Mouse (Mus musculus): ENCODE measurements around the gene Gm853.
"Not testable (repeated sequence)": the region's sequence is repeated elsewhere in the genome, so short reads cannot be mapped to it uniquely, and the experiment has no call there.

The Gm853 gene

DNA sequence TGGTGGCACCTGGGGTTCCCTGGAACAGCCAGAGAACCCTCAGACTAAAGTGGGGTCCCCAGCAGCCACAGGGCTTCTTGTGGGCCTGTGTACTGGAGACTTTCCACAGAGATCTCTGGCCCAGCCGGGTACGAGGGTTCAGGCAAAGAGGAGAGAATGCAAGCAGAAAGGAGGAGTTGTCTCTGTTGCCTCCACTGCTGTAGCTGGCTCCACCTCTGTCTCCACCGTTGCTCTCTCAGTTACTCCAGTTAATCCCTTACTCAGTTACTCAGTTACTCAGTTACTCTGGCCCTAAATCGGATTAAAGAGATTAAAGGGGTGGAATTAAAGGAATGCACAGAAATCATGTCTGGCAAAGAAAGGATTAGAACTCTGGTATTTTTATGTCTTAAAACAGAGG lies at the start of gene Gm853:
TSS of gene Gm853 (minus strand) at position 223 of the 400 bp plus-strand sequence.
- no peak for DNase-seq

DNA sequence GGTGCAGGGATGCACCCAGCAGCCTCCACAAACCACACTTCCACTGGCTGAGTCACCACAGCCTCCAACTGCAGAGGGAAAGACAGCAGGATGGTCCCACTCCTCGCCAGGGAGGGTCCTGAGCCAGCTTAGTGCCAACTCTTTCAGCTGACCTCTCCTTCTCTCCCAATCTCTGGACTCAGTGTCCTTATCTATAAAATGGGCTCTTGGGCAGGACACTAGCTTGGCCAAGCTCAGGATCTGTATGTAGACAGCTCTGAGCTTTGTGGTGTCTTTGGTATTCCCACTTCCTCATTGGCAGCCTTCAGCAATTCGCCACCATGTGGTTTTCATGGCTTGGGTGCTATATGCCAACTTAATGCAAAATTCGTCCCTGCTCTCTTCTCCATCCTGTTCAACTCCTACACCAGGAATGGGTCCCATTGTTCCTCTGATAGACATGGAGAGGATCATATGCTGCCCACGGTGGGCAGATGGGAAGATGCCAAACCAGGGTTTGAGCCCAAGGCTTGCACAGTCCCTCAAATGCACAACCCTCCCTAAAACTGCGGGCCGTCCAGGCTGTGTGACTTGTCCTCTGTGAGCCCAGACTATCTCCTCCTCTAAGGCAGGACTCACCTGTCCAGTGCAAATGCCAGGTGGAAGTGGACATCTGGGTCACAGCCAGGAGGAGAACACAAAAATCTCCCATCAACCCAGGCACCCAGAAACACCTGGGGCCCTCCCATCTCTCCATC lies 48.6 kb upstream of the Gm853 start:
- DNase-seq, result peak; percentile 59

DNA sequence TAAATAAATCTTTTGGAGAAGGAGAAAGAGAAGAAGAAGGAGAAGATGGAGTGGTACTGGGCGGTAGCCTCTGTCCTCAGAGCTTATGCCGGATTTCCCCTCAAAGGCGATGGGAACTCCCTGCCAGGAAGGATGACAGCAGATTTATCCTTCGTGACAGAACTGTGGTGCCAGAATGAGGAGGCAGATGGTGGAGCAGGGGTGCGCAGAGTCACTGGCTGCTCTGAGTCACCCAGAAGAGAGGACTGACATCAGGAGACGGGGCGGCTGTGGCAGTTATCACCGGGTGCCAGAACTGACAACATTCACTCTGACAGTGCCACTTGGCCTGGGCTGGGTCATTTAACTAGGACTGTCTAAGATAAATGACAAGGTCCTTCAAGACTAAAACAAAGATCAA lies 47.9 kb upstream of the Gm853 start:
- DNase-seq, result peak; percentile 86

DNA sequence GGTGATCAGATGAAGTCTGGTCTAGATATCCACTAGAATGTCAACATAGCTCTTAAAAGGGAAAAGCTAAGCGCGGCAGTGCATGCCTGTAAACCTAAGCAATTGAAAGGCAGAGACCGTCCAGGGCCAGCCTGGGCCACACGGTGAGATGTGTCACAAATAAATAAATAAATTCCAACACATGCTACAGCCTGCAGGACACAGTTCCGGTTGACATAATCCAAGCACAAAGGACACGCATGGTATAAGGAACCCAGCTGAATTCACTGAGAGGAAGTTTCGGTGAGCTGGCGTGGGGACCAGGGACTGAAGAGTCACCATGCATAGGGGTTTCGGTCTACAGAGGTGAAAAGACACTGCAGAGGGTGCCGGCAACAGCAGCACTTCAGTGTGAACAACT lies 46.5 kb upstream of the Gm853 start:
- DNase-seq, result no peak

DNA sequence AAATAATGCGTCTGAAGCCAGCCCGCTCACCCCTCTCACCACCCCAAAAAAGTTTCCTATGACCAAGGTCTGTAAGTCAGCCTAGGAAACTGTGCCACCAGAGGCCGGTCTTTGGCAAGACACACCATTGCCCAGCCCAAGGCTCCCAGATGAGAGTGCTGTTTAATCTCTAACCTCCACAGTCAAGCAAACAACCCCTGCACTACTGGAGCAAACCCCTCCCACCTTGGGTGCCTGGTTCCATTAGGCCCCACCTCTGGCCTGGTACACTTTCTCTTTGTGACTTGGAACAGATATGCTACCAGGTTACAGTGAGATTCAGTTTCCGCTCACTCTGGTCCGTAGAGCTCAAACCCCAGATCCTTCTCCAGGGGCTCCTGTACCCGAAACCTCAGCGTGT lies 44.9 kb upstream of the Gm853 start:
- DNase-seq, result no peak

DNA sequence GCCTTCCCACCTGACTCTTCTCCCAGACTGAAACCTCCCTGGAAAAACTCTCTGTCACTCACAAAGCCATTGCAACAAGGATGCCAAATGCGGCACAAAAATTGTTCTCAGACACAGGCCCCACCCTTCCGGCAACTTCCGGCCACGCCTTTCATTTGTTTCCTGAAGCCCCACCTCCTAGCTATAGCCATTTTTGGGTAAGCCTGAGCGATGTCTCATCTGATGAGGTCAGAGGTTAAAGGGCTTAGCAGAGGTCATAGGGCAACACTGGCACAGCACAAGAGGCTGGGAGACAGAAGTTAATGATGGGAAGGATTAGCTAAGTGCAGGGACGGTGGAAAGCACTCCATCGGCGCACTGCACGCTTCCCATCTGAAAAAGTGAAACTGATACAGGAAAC lies 44.4 kb upstream of the Gm853 start:
- DNase-seq, result no peak

DNA sequence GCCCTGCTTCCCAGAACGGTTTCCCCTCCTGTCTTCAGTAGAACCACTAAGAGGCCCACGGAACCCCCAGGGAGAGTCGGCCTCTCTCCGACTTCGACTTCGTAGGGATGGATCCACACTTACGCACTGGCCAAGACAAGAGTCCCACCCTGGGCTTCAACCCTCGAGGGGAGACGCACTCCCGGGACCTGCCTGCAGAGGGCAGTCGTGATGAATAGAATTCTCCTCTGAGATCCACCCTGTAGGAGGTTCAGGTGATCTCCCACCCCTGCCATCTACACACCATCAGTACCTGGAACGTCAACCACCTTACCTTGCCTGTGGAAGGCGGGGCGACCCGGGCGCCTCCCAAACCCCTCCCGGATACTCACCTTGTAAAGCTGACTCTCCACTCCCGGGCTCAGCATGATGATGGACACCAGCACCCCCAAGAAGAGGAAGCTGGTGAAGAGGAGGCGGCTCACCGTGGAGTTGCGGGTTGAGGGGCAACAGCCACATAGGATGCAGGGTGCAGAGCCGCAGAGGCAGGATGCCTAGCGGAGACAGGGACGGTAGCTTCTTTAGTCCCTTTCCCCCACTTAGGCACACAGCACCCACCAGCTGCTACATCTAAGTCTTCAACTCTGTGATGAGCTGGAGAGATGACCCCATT lies 42.6 kb upstream of the Gm853 start:
- DNase-seq, result peak; percentile 70

DNA sequence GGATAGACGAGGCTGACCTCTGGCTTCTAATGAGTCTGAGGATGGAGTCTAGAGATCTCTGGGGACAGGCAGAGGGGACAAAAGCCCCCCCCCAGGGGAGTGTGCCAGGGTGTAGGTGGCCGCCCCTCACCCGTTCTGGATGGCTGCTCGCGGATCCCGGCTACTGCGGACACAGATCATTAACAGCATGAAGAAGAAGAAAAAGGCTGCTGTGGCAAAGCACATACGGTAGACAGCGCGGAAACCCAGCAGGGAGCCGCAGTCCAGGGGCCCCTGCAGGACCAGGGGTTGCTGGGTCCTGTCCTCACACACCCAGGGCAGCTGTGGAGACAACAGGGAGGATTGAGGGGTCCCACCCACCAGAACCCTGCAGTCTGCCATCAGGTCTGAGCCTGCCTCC lies 41.9 kb upstream of the Gm853 start:
- no peak for DNase-seq

DNA sequence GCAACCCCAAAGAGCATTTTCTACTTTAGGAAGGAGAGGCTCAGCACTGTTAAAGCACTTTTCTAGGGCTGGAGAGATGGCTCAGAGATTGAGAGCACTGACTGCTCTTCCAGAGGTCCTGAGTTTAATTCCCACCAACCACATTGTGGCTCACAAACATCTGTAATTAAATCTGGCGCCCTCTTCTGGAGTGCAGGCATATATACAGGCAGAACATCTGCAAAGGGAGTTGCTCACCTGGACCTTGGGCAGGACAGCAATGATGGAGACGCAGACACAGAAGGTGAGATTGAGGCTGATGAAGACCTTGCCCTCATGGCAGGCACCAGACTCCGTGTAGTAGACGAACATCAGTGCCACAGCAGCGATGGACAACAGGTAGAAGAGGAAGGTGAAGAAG lies 38.2 kb upstream of the Gm853 start:
- no peak for DNase-seq

DNA sequence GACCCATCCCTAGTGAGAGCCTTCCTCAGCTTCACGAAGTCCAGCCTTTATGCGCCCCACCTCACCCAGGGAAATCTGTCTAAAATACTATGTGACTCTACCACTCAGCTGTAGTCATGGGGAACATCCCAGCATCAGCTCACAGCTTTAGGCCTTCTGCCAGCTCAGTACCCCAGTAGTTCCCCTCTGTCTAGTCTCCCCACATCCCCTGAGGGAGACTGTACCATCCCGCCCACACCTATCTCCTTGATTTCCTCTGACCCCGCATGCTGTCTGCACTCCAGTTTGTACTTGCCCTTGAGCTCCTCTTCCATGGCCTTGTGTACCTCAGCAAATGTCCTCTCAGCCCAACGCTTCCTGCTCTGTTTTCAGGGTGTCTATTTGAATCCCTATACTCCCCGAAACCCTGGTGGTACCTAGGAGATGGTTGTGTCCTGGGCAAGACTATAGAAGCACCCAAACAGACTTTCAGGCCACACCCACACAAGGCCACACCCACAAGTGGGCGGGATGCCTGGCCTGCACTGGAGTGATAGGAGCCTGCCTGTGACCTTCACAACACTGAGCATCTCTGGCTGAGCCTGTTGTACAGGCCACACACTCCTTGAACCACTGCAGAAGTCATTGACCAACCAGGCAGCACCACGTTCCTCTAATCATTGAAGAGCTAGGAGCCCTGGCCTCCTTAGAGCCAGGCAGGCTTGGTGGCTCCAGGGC lies 30.4 kb upstream of the Gm853 start:
- no peak for DNase-seq

DNA sequence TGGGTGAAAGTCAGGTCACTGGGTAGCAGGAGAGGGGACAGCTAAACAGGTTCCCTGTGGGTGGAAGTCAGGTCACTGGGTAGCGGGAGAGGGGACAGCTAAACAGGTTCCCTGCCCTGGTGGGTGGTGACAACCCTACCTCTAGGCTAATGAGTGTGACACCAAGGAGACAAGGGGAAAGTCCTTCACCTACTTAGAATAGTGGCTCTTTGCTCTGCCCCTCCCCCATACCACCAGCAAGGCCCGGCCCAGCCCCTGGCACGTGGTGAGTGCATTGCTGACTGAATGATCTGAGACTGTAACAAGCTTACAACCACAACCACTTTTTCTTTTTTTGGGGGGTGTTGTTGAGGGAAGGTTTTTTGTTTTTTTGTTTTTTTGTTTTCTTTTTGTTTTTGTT lies 29.6 kb upstream of the Gm853 start:
- no peak for DNase-seq

DNA sequence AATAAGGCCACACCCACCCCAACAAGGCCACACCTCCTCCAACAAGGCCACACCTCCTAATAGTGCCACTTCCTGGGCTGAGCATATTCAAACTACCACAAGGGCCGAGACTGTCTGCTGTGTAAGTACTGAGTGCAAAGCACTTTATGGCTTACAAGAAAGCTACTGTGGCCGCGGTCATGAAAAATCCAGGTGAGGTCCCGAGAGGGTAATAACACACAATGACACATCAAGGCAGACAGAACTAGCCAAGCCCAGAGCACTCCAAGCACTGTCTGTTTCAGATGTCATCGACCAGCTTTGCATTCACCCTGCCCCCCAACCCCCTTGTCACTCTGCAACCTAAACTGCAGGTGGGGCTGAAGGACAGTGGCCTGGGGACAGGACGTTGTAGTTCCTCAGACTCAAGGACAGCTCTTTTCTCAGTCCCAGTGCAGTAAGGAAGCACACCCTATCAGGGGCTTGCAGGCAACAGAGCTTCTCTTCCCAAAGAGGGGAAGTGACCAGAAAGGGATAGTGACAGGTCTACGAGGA lies 29.0 kb upstream of the Gm853 start:
- DNase-seq, result no peak

DNA sequence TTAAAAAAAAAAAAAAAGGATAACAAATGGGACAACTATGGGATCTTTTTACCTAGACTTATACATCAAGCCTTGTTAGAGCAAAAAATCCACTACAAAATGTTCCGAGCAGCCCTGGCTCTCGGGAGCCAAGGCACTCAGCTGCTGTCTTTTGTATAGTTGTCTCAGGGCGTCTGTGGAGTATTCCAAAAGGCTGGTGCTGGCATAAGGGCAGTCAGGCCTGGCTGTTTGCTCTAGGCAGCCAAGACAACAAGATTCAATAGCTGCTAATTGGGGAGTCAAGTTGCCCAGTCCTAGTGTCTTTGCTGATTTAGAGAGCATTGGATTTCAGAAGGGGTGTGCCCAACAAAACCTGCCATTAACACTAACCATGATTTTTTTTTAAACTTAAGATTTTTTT lies 26.4 kb upstream of the Gm853 start:
- no peak for DNase-seq

DNA sequence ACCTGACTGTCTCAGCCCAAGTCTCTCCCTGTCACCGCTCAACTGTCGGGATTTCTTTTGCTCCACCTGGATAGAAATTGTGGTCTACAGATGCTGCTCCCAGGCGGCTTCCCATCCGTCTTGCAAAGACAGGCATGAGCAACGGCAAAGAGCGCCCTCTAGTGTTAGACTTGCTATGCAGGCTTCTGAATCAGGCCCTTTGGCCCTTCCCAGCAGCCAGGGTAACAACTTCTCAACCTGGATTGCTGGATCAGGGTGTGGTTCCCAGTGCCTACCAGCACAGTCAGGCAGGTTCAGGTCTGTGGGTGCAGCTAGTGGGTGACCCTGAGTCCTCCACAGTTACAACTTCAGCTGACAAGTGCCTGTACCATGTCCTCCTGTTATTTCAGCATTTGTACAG lies 23.9 kb upstream of the Gm853 start:
- DNase-seq, result peak; percentile 54

DNA sequence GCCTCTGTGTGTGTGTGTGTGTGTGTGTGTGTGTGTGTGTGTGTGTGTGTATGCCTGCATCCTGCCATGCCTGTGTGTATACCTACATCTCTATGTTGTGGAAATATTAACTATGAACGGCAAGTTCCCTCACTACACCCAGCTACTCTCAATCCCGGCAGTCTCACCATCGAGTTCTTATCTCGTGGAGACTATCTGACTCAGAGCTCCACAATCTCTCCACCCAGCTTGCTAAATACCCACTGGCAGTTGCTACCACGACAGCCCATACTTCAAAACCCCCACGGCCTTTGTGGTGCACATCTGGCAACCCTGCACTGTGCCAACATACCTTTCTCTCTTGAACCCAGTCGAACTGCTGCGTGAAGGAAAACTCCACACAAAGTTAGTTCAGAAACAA lies 22.5 kb upstream of the Gm853 start:
- DNase-seq, result no peak

DNA sequence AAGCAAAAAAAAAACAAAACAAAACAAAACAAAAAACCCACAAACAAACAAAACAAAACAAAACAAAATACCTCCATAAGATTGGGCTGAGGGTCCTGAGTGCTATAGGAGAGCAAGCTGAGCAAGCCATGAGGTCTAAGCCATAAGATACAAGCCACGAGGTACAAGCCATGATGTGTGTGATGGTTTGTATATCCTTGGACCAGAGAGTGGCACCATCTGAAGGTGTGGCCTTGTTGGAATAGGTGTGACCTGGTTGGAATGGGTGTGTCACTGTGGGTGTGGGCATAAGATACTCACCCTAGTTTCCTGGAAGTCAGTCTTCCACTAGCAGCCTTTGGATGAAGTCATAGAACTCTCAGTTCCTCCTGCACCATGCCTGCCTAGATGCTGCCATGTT lies 21.4 kb upstream of the Gm853 start:
- DNase-seq, result not testable (repeated sequence)

DNA sequence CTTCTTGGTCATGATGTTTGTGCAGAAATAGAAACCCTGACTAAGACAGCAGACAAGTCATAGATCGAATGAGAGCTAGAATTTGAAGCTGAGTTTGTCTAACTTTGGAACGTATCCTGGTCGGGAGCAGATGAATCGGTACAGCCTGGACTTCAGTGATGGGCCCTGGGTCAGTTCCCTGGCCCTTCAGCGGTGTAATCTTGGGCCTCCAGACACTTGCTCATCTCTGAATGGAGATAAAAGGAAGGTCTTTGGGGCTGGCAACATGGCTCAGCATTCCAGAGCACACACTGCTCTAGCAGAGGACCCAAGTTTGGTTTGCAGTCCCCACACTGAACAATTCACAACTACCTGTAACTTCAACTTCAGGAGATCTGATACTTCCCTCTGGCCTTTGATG lies 20.8 kb upstream of the Gm853 start:
- no peak for DNase-seq

DNA sequence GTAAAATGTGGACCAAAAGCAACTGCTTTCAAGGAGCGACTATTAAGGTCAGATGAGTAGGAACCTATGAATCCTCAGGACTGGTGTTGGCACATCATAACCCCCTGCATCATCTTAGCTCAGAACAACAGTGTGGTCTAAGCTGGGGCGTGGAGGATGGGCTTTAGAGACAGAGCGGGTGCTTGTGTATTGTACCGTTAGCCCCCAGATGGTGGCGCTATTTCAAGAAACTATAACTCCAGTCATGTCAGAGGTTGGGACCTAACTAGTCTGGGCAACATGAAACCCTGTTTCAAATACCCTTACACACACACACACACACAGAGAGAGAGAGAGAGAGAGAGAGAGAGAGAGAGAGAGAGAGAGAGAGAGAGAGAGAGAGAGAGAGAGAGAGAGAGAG lies 18.5 kb upstream of the Gm853 start:
- DNase-seq, result no peak

DNA sequence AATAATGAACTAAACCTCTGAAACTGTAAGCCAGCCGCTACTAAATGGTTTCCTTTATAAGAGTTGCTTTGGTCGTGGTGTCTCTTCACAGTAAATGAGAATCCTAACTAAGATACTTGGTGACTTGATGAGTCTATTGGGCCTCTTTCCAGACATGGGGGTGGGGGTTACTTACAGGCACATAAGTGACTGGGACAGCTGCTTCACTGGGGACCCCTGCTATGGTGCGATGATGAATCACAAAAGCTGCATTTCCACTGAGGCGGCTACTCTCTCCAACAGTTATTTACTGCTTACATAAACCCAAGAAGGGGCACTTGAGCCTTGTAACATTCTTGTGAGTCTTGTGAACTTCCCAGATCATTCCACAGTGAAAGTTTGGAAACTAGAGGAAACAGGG lies 15.4 kb upstream of the Gm853 start:
- no peak for DNase-seq

DNA sequence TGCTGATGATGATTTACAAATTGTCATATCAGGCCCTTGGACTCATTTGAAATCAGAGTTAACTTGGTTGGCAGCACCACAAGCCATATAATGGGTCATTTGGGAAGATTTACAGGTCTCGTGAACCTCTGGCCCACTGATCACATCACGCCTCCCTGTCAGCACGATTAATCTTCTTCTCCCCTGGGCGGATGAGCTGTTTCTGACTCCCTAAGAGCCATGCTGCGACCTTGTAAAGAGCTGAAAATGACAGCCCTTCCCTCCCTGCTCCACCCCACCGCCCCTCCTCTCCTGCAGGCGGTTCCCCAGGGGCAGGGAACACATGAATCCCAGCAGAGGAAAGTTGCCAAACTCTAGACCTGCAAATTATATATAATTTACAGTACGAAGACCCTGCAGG lies 14.2 kb upstream of the Gm853 start:
- no peak for DNase-seq

DNA sequence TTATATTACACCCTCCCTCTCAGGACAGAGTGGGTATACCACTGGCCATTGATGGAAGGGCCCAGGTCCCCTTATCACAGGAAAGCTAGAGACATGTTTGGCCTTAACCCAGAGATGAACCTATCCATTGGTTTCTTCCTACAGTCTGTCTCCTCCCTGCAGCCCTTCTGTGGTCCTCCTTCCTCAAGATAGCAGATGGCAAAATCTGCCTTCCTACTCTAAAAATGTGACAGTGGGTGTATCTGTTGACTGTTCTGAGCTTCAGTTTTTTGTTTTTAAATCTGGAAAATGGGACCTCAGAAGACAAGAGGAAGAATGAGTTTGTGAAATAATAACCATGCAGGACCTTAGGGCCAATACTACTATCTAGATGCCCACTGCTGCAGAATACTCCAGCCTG lies 1.9 kb upstream of the Gm853 start:
- no peak for DNase-seq

DNA sequence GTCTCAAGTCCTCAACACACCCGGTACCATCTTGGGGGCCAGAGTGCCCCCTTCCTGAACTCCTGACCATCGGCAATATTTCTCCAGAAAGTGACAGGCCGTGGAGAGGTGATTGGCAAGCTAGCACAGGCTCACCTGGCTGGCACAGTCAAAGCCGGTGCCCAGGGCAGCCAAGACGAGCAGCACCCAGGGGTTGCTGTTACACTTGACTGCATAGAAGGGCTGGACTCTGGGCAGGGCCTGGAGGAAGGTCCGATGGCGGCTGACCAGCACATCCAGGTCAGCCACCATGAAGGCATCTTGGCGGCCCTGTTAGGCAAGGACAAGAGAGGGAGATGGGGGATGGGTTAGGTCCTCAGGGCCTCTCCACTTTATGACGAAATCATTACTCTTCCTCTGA lies 2.0 kb downstream of the Gm853 start:
- DNase-seq, result no peak

DNA sequence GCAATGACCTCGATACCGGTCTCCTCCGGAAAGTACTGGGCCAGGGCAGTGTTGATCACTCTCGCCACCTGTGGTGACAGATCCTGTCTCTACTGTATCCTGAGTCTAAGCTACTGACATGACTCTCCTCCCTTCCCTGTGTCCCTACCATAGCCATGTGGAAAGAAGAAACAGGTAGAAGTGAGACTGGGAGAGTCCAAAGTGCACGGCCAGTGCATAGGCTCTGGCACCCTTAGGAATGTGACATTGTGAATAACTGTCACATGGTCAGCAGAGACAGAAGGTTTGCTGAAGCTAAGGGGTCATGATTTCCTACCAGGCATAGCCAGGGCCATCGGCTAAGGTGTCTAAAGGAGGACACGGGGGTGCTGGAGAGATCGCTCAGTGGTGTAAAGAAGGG lies 6.8 kb downstream of the Gm853 start:
- no peak for DNase-seq

DNA sequence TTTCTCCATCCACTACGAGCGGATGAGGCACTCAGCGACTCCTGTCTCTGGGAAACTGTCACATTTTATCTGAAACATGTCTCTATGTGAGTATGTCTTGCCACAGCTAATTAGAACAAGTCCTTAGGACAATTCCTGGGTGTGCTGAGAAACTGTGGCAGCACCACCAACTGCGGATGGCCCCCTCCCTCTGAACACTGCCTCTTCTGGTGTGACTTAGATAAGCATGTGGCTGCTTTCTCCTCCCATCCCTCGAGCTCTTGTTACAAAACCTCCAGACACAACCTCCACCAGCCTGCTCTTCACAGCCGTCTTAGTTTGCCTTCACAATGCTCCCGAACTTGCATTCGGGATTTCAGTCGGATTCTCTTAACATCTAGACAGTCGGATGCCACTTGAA lies 8.3 kb downstream of the Gm853 start:
- no peak for DNase-seq

Measured in cerebellum, adult 11-12 months (tissue).